1 mouse cellular context compared by ENCODE assay signal in genomic region chr16:91394826-91395410, GRCm38 (mm10).
TF ChIP-seq lines count a peak whose summit lies in the region.

No protein-coding gene starts in this region.

TF ChIP-seq in MEL, 35 proteins besides CTCF, POLR2A, EP300 and RAD21 (continued from another document):
- TF ChIP-seq KAT2A (conservative IDR thresholded peaks at IDR 0.05; ENCODE audit: low read depth, low read length) (no peak), BHLHE40 (IDR thresholded peaks at IDR 0.05; ENCODE audit: borderline replicate concordance, low read depth, low read length) (no peak)
